Comparison of ENCODE assay signal across 20 mouse cellular contexts in the genomic region with DNA sequence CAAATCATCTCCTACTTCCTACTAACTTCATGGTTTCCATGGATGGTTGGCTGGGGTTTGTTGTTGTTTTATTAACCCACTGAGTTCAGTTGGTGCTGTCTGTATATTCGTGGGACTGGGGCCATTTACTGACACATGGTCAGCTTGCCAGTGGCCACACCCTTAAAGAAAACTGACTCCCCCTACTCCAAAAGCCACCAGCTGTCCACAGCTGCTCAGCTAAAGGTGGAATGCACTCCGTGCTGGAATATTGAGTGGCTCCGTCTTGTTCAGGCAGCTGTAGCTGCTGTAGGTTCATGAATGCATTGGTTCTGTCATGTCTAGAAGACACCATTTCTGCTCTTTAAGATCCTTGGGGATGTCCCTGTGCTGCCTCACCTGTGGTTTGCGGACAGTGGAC.
"Had no signal": no experiment of that assay in that cellular context is flagged by ENCODE, and none has a peak within 500 bp of the region (broad histone marks: within the 10 kb centered on the region; RNA-seq: fewer than 3 reads in every experiment).

No protein-coding gene starts in this region.

- H3K4me1 ChIP-seq: liver, embryonic 12.5 days; liver, embryonic 15.5 days; midbrain, embryonic 15.5 days; neural tube, embryonic 12.5 days; stomach, embryonic 15.5 days had no signal

- H3K36me3 ChIP-seq: midbrain, embryonic 12.5 days; midbrain, embryonic 15.5 days; neural tube, embryonic 12.5 days; neural tube, embryonic 15.5 days; stomach, embryonic 15.5 days had no signal

- ATAC-seq: intestine, postnatal 0 days; liver, embryonic 12.5 days; midbrain, embryonic 15.5 days had no signal

- DNase-seq: kidney, adult 8-10 months; kidney, postnatal 25 days; layer of hippocampus, adult 9-11 months; liver; lung, adult 18-20 months; right cerebral cortex, adult 18-20 months; right cerebral cortex, postnatal 14 days; right cerebral cortex, postnatal 4 days; thymus, adult 2 months; thymus, postnatal 14 days; thymus, postnatal 4 days had no signal

- H3K4me2 ChIP-seq: liver, embryonic 12.5 days; liver, embryonic 15.5 days; midbrain, embryonic 12.5 days; midbrain, embryonic 15.5 days; neural tube, embryonic 12.5 days; neural tube, embryonic 15.5 days; stomach, embryonic 15.5 days had no signal

- H3K9ac ChIP-seq: liver, embryonic 12.5 days; liver, embryonic 15.5 days; midbrain, embryonic 12.5 days; midbrain, embryonic 15.5 days; neural tube, embryonic 12.5 days; neural tube, embryonic 15.5 days; stomach, embryonic 15.5 days had no signal

- H3K27ac ChIP-seq: liver, embryonic 12.5 days; liver, embryonic 15.5 days; macrophage; midbrain, embryonic 12.5 days; midbrain, embryonic 15.5 days; neural tube, embryonic 12.5 days; neural tube, embryonic 15.5 days; stomach, embryonic 15.5 days had no signal

- H3K4me3 ChIP-seq: liver, embryonic 12.5 days; liver, embryonic 15.5 days; midbrain, embryonic 12.5 days; midbrain, embryonic 15.5 days; neural tube, embryonic 12.5 days; neural tube, embryonic 15.5 days; stomach, embryonic 15.5 days had no signal

- H3K9me3 ChIP-seq: liver, embryonic 12.5 days; liver, embryonic 15.5 days; midbrain, embryonic 12.5 days; midbrain, embryonic 15.5 days; neural tube, embryonic 12.5 days; neural tube, embryonic 15.5 days; stomach, embryonic 15.5 days had no signal

- H3K27me3 ChIP-seq: liver, embryonic 12.5 days; liver, embryonic 15.5 days; midbrain, embryonic 12.5 days; midbrain, embryonic 15.5 days; neural tube, embryonic 12.5 days; neural tube, embryonic 15.5 days; stomach, embryonic 15.5 days had no signal
